Mouse (Mus musculus) neural tube, postnatal 0 days (tissue): ENCODE results near the gene Blm. TPM values are rescaled to one million over a fixed set of nuclear protein-coding genes. Genes with fewer than 3 reads are reported as not detected.

Experiments
- polyA plus RNA-seq: library from polyadenylated mRNA; unstranded; fragments of >200 nt; fragmentation: Nextera tagmentation; extraction: Ambion mirVana; gene quantifications from 2 replicates; pipeline ENCODE4 v1.2.1, GENCODE M21; 2015

The Blm gene
- polyA plus RNA-seq, result 4.2 and 4.9 TPM in 2 replicates

DNA sequence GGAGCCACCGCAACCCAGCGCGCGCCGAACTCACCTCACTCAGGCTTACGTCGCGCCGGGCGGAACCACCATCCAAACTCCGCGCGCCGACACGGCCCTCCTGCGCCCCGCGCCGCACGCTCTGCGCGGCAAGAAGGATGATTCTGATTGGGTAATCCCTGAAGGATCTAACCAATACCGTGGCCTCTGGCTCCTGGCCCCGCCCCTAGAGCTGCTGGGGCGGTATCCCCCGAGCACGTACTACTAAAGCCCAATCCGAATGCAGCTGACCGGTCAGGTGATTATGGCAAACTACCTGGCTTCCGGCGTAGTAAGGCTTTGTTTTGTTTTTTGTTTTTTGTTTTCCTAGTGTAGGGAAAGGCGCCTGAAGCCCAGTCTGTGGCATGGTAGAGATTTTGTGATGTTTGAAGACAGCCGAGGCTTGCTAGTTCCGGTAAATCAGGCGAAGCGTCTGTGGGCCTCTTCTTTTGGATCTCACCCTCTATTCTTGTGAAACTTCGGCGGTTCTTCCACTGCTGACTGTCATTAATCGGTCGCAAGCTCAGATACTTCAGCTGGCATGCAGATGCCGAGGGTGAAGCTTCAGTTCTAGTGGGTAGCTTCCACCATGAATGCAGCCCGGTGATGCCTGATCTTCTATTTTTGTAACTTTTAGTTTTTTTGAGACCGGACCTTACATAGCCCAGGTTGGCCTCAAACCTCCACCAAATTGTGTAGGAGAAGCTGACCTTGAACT, at the start of gene Blm:
TSS of gene Blm (minus strand) at position 111 of the 736 bp plus-strand sequence.

DNA sequence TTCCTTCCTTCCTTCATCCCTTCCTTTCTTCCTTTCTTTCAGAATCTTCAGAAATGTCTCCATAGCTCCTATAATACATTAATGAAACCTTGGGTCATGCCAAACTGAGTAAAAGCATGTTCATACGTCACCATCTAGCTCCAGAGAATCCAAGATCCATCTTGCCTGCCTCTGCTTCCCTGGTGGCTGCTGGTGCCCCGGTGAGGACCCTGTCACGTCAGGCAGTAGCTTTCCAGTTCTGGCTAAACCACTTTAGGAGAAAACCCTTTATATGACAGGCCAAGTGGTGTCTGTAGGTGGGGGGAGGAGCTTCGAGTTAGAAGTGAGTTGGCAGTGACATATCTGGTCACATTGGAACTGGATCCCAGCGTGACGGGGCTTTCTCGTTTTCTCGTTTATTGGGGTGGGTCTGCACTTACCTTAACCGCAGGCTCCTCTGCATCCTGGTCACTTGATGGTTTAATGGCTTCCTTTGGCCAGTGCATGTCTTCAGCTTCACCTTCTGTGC, 129.7 kb downstream of the Blm start, which contains the start of gene Furin:
TSS of gene Furin (minus strand) at position 249 of the 508 bp plus-strand sequence.

Other genes with a start within 250 kb of the Blm start
- gene Prc1, start 240.7 kb downstream of the Blm start, polyA plus RNA-seq, result 21.9 and 23.5 TPM in 2 replicates
- gene Rccd1, start 210.7 kb downstream of the Blm start, polyA plus RNA-seq, result 8.0 and 12.1 TPM in 2 replicates
- 41.4 and 45.2 TPM in 2 replicates for gene Unc45a, start 194.1 kb downstream of the Blm start, polyA plus RNA-seq
- 18.0 and 18.5 TPM in 2 replicates for gene Hddc3, start 192.0 kb downstream of the Blm start, polyA plus RNA-seq
- 17.2 and 21.7 TPM in 2 replicates for gene Man2a2, start 163.7 kb downstream of the Blm start, polyA plus RNA-seq
- 2.5 and 5.3 TPM in 2 replicates for gene Fes, start 147.2 kb downstream of the Blm start, polyA plus RNA-seq
- 6.8 and 7.7 TPM in 2 replicates for gene Furin, start 129.7 kb downstream of the Blm start, polyA plus RNA-seq
- 17.7 and 19.8 TPM in 2 replicates for gene Crtc3, start 153.8 kb upstream of the Blm start, polyA plus RNA-seq